Mouse (Mus musculus) forebrain, embryonic 16.5 days (tissue): ENCODE measurements at regions not wholly inside any gene's neighbourhood (a gene's known extent, or its start where the extent isn't known, plus 50 kb on each side); places are given as distances from the start of the nearest gene placed in this dataset.
"Not testable (repeated sequence)": the region's sequence is repeated elsewhere in the genome, so short reads cannot be mapped to it uniquely, and the experiment has no call there.

Source experiments
- ATAC-seq: fragments of 200-750 bp; cut with Nextera tagmentation; 2 replicates; pipeline ENCODE4 v1.8.0; 2017; ENCODE audit warnings: mild to moderate bottlenecking, moderate library complexity
- H3K27ac ChIP-seq: fragments of 300-500 bp; sonication (generic); 2 replicates; pipeline ENCODE4 v1.5.1; 2014; ENCODE audit warnings: low read length, control low read depth
- H3K27me3 ChIP-seq: fragments of 300-500 bp; sonication (generic); replicated peaks from 2 replicates; pipeline ENCODE4 v1.6.1; 2014; ENCODE audit warnings: low read length; ENCODE audit not compliant: control insufficient read depth, insufficient read depth
- H3K36me3 ChIP-seq: fragments of 300-500 bp; sonication (generic); 2 replicates; pipeline ENCODE4 v1.6.1; 2014; ENCODE audit not compliant: control insufficient read depth, insufficient read depth
- H3K4me1 ChIP-seq: fragments of 300-500 bp; sonication (generic); replicated peaks from 2 replicates; pipeline ENCODE4 v1.6.1; 2014; ENCODE audit warnings: low read length; ENCODE audit not compliant: control insufficient read depth, insufficient read depth
- H3K4me2 ChIP-seq: fragments of 300-500 bp; sonication (generic); 2 replicates; pipeline ENCODE4 v1.6.1; 2014; ENCODE audit warnings: mild to moderate bottlenecking, low read length, control low read depth
- H3K4me3 ChIP-seq: fragments of 300-500 bp; sonication (generic); replicated peaks from 2 replicates; pipeline ENCODE4 v1.5.1; 2014; ENCODE audit warnings: mild to moderate bottlenecking, low read length, control low read depth
- H3K9ac ChIP-seq: fragments of 300-500 bp; sonication (generic); replicated peaks from 2 replicates; pipeline ENCODE4 v1.6.1; 2014; ENCODE audit warnings: low read depth, low read length, control low read depth
- H3K9me3 ChIP-seq: fragments of 300-500 bp; sonication (generic); 2 replicates; pipeline ENCODE4 v1.6.1; 2016; ENCODE audit warnings: low read length; ENCODE audit not compliant: control insufficient read depth
- WGBS: fragments of 180-500 bp; shearing (Covaris S2); extraction: QIAGEN DNeasy Blood & Tissue Kit; methylation state at CpG from one replicate; pipeline ENCODE4 v1.1.7; 2014; 5-methylcytosine and 5-hydroxymethylcytosine counted together

GRCm38 (mm10) chr6:123930951-123931350 lies 77.7 kb upstream of the Vmn2r25 start:
- not testable (repeated sequence) for H3K9ac ChIP-seq, H3K27ac ChIP-seq, H3K36me3 ChIP-seq, H3K4me2 ChIP-seq, H3K27me3 ChIP-seq, H3K9me3 ChIP-seq, H3K4me3 ChIP-seq, H3K4me1 ChIP-seq
- WGBS = 3% methylated on average over 3 of the region's 6 CpGs
- peak; percentile 80 for ATAC-seq

GRCm38 (mm10) chr6:123937930-123938329 lies 84.7 kb upstream of the Vmn2r25 start:
- H3K27me3 ChIP-seq = no peaks in the 10 kb centered on the region
- no peak for ATAC-seq
- no peak overlapping the region for H3K4me2 ChIP-seq
- no peak overlapping the region for H3K27ac ChIP-seq
- no peaks in the 10 kb centered on the region for H3K36me3 ChIP-seq
- 93% methylated on average over 2 of the region's 2 CpGs for WGBS
- no peak overlapping the region for H3K4me3 ChIP-seq
- H3K9ac ChIP-seq = no peak overlapping the region
- no peaks in the 10 kb centered on the region for H3K9me3 ChIP-seq
- no peaks in the 10 kb centered on the region for H3K4me1 ChIP-seq

- Histone ChIP-seq H3K4me2 (no peak overlapping the region), H3K9ac (no peak overlapping the region), H3K4me1 (no peaks in the 10 kb centered on the region), H3K36me3 (no peaks in the 10 kb centered on the region), H3K4me3 (no peak overlapping the region), H3K27ac (no peak overlapping the region), H3K9me3 (no peaks in the 10 kb centered on the region), H3K27me3 (no peaks in the 10 kb centered on the region)
- WGBS = 95% methylated on average over 2 of the region's 2 CpGs
- ATAC-seq = no peak
Observed at GRCm38 (mm10) chr6:123961321-123961720, 63.0 kb upstream of the Vmn2r26 start.

GRCm38 (mm10) chr6:123971180-123971579 lies 53.2 kb upstream of the Vmn2r26 start:
- no peak overlapping the region for H3K27ac ChIP-seq
- no peaks in the 10 kb centered on the region for H3K27me3 ChIP-seq
- H3K4me2 ChIP-seq = no peak overlapping the region
- ATAC-seq = no peak
- H3K36me3 ChIP-seq = no peaks in the 10 kb centered on the region
- no peak overlapping the region for H3K9ac ChIP-seq
- H3K4me1 ChIP-seq = no peaks in the 10 kb centered on the region
- no peaks in the 10 kb centered on the region for H3K9me3 ChIP-seq
- H3K4me3 ChIP-seq = no peak overlapping the region
